Mouse (Mus musculus): ENCODE measurements at regions not wholly inside any gene's neighbourhood (a gene's known extent, or its start where the extent isn't known, plus 50 kb on each side); places are given as distances from the start of the nearest gene placed in this dataset.

- ChIA-PET CTCF (interaction anchor here in 2 of 4 experiments (0.7 to 1.0 kb wide), 4 partner anchors 66 to 284 kb away, joined by 3 to 5 read pairs (median 3); no protein-coding TSS in a partner anchor), POLR2A (no interaction called here)
These were observed 81.9 kb downstream of the Tm2d3 start for GRCm38 (mm10) chr7:65772845-65773244.

GRCm38 (mm10) chr7:65773948-65774347, 83.0 kb downstream of the Tm2d3 start:
- POLR2A ChIA-PET: no interaction called here
- CTCF ChIA-PET: no interaction called here

GRCm38 (mm10) chr7:65774388-65775015, 83.5 kb downstream of the Tm2d3 start:
- ChIA-PET POLR2A (interaction anchor here in 1 of 4 experiments (0.5 kb wide), 1 partner anchor 465 kb away, joined by 3 read pairs; no protein-coding TSS in a partner anchor), CTCF (no interaction called here)

GRCm38 (mm10) chr7:65775016-65775415, 84.0 kb downstream of the Tm2d3 start:
- CTCF ChIA-PET: no interaction called here
- POLR2A ChIA-PET: interaction anchor here in 1 of 4 experiments (0.5 kb wide), 1 partner anchor 465 kb away, joined by 3 read pairs; no protein-coding TSS in a partner anchor

- CTCF ChIA-PET: interaction anchor here in 1 of 4 experiments (0.6 kb wide), 1 partner anchor 99 kb away, joined by 10 read pairs; no protein-coding TSS in a partner anchor
- POLR2A ChIA-PET: interaction anchor here in 3 of 4 experiments (0.5 to 1.8 kb wide), 7 partner anchors 11 to 94 kb away, joined by 3 to 7 read pairs (median 4); no protein-coding TSS in a partner anchor
These were observed 81.7 kb upstream of the Pcsk6 start for GRCm38 (mm10) chr7:65779716-65780372.

- POLR2A ChIA-PET: interaction anchor here in 2 of 4 experiments (0.5 to 1.8 kb wide), 5 partner anchors 10 to 1470 kb away, joined by 3 to 7 read pairs (median 5); no protein-coding TSS in a partner anchor
These were observed 80.8 kb upstream of the Pcsk6 start for GRCm38 (mm10) chr7:65780578-65781370.

GRCm38 (mm10) chr7:65782024-65782423, 79.5 kb upstream of the Pcsk6 start:
- CTCF ChIA-PET: no interaction called here
- POLR2A ChIA-PET: interaction anchor here in 1 of 4 experiments (1.0 kb wide), 1 partner anchor 17 kb away, joined by 3 read pairs; no protein-coding TSS in a partner anchor

More at GRCm38 (mm10) chr7:65780578-65781370, 80.8 kb upstream of the Pcsk6 start:
- CTCF ChIA-PET: no interaction called here

- POLR2A ChIA-PET: no interaction called here
These were observed 77.8 kb upstream of the Pcsk6 start for GRCm38 (mm10) chr7:65783773-65784172.

GRCm38 (mm10) chr7:65786916-65787315, 74.6 kb upstream of the Pcsk6 start:
- POLR2A ChIA-PET: interaction anchor here in 2 of 4 experiments (0.6 to 1.0 kb wide), 2 partner anchors 90 to 762 kb away, joined by 3 to 5 read pairs; no protein-coding TSS in a partner anchor

More at GRCm38 (mm10) chr7:65783773-65784172, 77.8 kb upstream of the Pcsk6 start:
- CTCF ChIA-PET: interaction anchor here in 1 of 4 experiments (0.6 kb wide), 1 partner anchor 23 kb away, joined by 3 read pairs; no protein-coding TSS in a partner anchor

GRCm38 (mm10) chr7:65787849-65788248, 73.7 kb upstream of the Pcsk6 start:
- POLR2A ChIA-PET: interaction anchor here in 1 of 4 experiments (1.0 kb wide), 1 partner anchor 91 kb away, joined by 3 read pairs; no protein-coding TSS in a partner anchor
- CTCF ChIA-PET: no interaction called here

More at GRCm38 (mm10) chr7:65786916-65787315, 74.6 kb upstream of the Pcsk6 start:
- CTCF ChIA-PET: no interaction called here

GRCm38 (mm10) chr7:65790264-65790663, 71.3 kb upstream of the Pcsk6 start:
- ChIA-PET CTCF (interaction anchor here in 1 of 4 experiments (1.0 kb wide), 1 partner anchor 85 kb away, joined by 3 read pairs; no protein-coding TSS in a partner anchor), POLR2A (interaction anchor here in 1 of 4 experiments (0.7 kb wide), 1 partner anchor 10 kb away, joined by 5 read pairs; no protein-coding TSS in a partner anchor)

GRCm38 (mm10) chr7:65792187-65792823, 69.2 kb upstream of the Pcsk6 start:
- ChIA-PET CTCF (interaction anchor here in 1 of 4 experiments (1.2 kb wide), 1 partner anchor 88 kb away, joined by 3 read pairs; no protein-coding TSS in a partner anchor), POLR2A (interaction anchor here in 2 of 4 experiments (1.0 to 2.4 kb wide), 2 partner anchors 12 to 13 kb away, joined by 3 to 7 read pairs; no protein-coding TSS in a partner anchor)

GRCm38 (mm10) chr7:65802306-65802705, 59.2 kb upstream of the Pcsk6 start:
- POLR2A ChIA-PET: interaction anchor here in 2 of 4 experiments (0.7 to 1.8 kb wide), 5 partner anchors 19 to 319 kb away, joined by 3 to 6 read pairs (median 4); partner anchors contain the start of gene Chsy1 (in 1 of the 2)
- CTCF ChIA-PET: interaction anchor here in 1 of 4 experiments (0.6 kb wide), 1 partner anchor 147 kb away, joined by 4 read pairs; no protein-coding TSS in a partner anchor

GRCm38 (mm10) chr7:65802806-65803205, 58.7 kb upstream of the Pcsk6 start:
- POLR2A ChIA-PET: interaction anchor here in 2 of 4 experiments (0.7 to 1.8 kb wide), 4 partner anchors 19 to 306 kb away, joined by 3 to 6 read pairs (median 4); partner anchors contain the start of gene Chsy1 (in 1 of the 2)

GRCm38 (mm10) chr7:65803422-65804303, 57.9 kb upstream of the Pcsk6 start:
- ChIA-PET CTCF (no interaction called here), POLR2A (interaction anchor here in 2 of 4 experiments (0.8 to 1.8 kb wide), 3 partner anchors 18 to 305 kb away, joined by 3 to 6 read pairs (median 4); partner anchors contain the start of genes Chsy1 (in 1 of the 2) and Selenos (in 1 of the 2))

More at GRCm38 (mm10) chr7:65802806-65803205, 58.7 kb upstream of the Pcsk6 start:
- CTCF ChIA-PET: no interaction called here
